Mouse (Mus musculus) kidney, postnatal 0 days (tissue): ENCODE measurements around the gene Map4k5. TPM values are rescaled to one million over a fixed set of nuclear protein-coding genes. Genes with fewer than 3 reads are reported as not detected.
A peak's percentile ranks its signal among the peaks of the same experiment; 100 is the strongest.

Experiments
- ATAC-seq: fragments of 200-750 bp; cut with Nextera tagmentation; replicated peaks from 2 replicates; pipeline ENCODE4 v1.8.0; 2017; ENCODE audit warnings: low read depth, moderate number of reproducible peaks, moderate TSS enrichment, moderate library complexity; ENCODE audit not compliant: low FRiP score
- DNase-seq: peaks from one replicate; pipeline ENCODE4 v3.0.0-alpha.2; 2016; ENCODE audit warnings: low spot score
- H3K27ac ChIP-seq: fragments of 300-500 bp; sonication (generic); 2 replicates; pipeline ENCODE4 v1.5.1; 2014; ENCODE audit warnings: mild to moderate bottlenecking
- H3K27me3 ChIP-seq: fragments of 300-500 bp; sonication (generic); 2 replicates; pipeline ENCODE4 v1.6.1; 2014; ENCODE audit warnings: low read length, mixed read lengths; ENCODE audit not compliant: insufficient read depth
- H3K36me3 ChIP-seq: fragments of 300-500 bp; sonication (generic); 2 replicates; pipeline ENCODE4 v1.6.1; 2014; ENCODE audit warnings: low read length, mixed read lengths; ENCODE audit not compliant: insufficient read depth
- H3K4me1 ChIP-seq: fragments of 300-500 bp; sonication (generic); replicated peaks from 2 replicates; pipeline ENCODE4 v1.6.1; 2014; ENCODE audit warnings: antibody characterized with exemption, low read length, mixed read lengths; ENCODE audit not compliant: insufficient read depth
- H3K4me2 ChIP-seq: fragments of 300-500 bp; sonication (generic); 2 replicates; pipeline ENCODE4 v1.6.1; 2014; ENCODE audit warnings: mild to moderate bottlenecking, low read length, moderate library complexity, mixed read lengths
- H3K4me3 ChIP-seq: fragments of 300-500 bp; sonication (generic); replicated peaks from 2 replicates; pipeline ENCODE4 v1.5.1; 2014; ENCODE audit warnings: low read depth, low read length
- H3K9ac ChIP-seq: fragments of 300-500 bp; sonication (generic); 2 replicates; pipeline ENCODE4 v1.6.1; 2014; ENCODE audit warnings: low read depth, low read length
- H3K9me3 ChIP-seq: fragments of 300-500 bp; sonication (generic); replicated peaks from 2 replicates; pipeline ENCODE4 v1.6.1; 2016; ENCODE audit warnings: low read length, inconsistent platforms, mixed read lengths
- CTCF ChIP-seq: IDR thresholded peaks from 2 replicates; pipeline ENCODE4 v1.5.1; 2016; ENCODE audit warnings: antibody characterized with exemption, low read depth, mild to moderate bottlenecking, moderate library complexity
- WGBS: fragments of 180-500 bp; shearing (Covaris S2); extraction: QIAGEN DNeasy Blood & Tissue Kit; methylation state at CpG from one replicate; pipeline ENCODE4 v1.1.7; 2014; 5-methylcytosine and 5-hydroxymethylcytosine counted together
- polyA plus RNA-seq: library from polyadenylated mRNA; unstranded; fragments of >200 nt; fragmentation: Nextera tagmentation; extraction: Ambion mirVana; gene quantifications from 2 replicates; pipeline ENCODE4 v1.2.1, GENCODE M21; 2015

Gene Map4k5
- polyA plus RNA-seq, 1 experiment from 2014 or later, result 29.1 TPM

GRCm38 (mm10) chr12:69907667-69908510, 14.9 kb upstream of the Map4k5 start:
- no peak for TF ChIP-seq CTCF
- Histone ChIP-seq H3K9ac (0 out of 2 replicates have a peak overlapping the region, but pooled peaks have one; percentile 15), H3K4me3 (peak overlapping the region; percentile 21), H3K4me2 (peak overlapping the region; percentile 51), H3K9me3 (no peaks in the 10 kb centered on the region), H3K27ac (no peak overlapping the region), H3K27me3 (no peaks in the 10 kb centered on the region), H3K36me3 (no peaks in the 10 kb centered on the region), H3K4me1 (0 out of 2 replicates have a peak, but pooled peaks cover 3% of the 10 kb centered on the region)
- ATAC-seq (0 out of 2 replicates have a peak, but pooled peaks have one; percentile 63), DNase-seq (peak; percentile 57)
- WGBS, result 7% methylated on average over 30 of the region's 30 CpGs

DNA sequence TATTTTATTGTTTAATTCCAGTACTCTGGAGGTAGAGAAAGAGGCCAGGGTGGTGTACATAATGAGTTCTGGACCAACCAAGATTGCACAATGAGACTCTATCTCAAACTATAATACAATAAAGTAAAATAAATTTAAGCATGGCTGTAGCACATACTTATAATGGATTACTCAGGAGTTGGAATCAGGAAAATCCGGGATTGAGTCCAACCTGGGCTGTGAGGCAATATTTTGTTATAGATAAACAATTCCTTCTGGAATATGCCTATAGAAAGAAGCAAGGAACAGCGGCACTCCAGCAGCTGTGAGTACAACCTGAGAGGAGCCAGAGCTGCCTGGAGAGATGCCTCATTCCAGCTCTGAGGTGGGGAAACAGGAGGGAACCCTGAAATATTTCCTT, 12.0 kb upstream of the Map4k5 start:
- H3K4me1 ChIP-seq, result 0 out of 2 replicates have a peak, but pooled peaks cover 3% of the 10 kb centered on the region
- no peak overlapping the region for H3K9ac ChIP-seq
- H3K36me3 ChIP-seq, result no peaks in the 10 kb centered on the region
- H3K27me3 ChIP-seq, result no peaks in the 10 kb centered on the region
- H3K27ac ChIP-seq, result no peak overlapping the region
- DNase-seq (no peak), ATAC-seq (no peak)
- no peak for TF ChIP-seq CTCF
- H3K9me3 ChIP-seq, result no peaks in the 10 kb centered on the region
- no peak overlapping the region for H3K4me3 ChIP-seq
- WGBS, result 65% methylated on average over 2 of the region's 2 CpGs
- H3K4me2 ChIP-seq, result no peak overlapping the region

- Histone ChIP-seq H3K27ac (no peak overlapping the region), H3K9me3 (no peaks in the 10 kb centered on the region), H3K36me3 (no peaks in the 10 kb centered on the region), H3K4me3 (no peak overlapping the region), H3K9ac (no peak overlapping the region), H3K4me1 (no peaks in the 10 kb centered on the region), H3K4me2 (no peak overlapping the region), H3K27me3 (no peaks in the 10 kb centered on the region)
- WGBS, result 76% methylated on average over 4 of the region's 4 CpGs
- TF ChIP-seq CTCF, result no peak
- DNase-seq (no peak), ATAC-seq (no peak)
These were observed 5.1 kb upstream of the Map4k5 start for GRCm38 (mm10) chr12:69898119-69898518.

DNA sequence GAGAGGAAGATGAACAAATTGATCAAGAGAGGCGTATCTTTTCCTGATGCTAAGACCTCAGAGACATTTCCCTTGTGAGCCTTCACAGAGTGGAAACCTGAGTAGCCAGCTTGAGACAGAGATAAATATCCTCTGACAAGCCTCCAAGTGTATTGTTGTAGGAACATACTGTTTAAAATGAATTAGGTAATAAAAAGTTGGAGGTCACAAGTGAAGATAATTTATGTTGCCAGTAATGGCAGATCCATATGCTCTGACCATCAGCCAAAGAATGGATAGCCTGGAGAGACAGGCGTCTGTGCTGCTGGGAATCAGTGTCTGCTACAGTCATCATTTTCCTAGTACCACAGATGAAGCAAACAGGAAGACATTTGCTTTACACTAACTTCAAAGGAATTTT, 2.0 kb upstream of the Map4k5 start:
- no peak for ATAC-seq
- no peak overlapping the region for H3K27ac ChIP-seq
- DNase-seq, result peak; percentile 18

DNA sequence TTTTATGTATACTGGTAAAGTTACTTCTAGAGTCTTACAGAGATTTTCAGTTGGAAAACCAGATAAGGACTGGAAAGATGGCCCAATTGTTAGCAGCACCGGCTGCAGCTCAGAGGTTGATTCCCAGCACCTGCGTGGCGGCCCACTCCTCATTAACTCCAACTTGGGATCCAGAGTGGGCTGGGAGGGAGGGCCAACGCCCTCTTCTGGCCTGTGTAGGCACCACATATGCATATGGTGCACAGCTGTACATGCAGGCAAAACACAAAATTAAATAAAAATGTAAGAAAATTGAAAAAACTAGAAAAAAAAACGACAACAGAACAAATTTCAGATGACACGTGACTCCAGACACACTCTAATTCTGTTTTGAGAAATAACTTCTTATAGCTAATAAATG, 927 bp upstream of the Map4k5 start:
- no peak for DNase-seq
- Histone ChIP-seq H3K9ac (no peak overlapping the region), H3K4me3 (no peak overlapping the region), H3K27ac (no peak overlapping the region), H3K4me1 (peaks cover 9% of the 10 kb centered on the region), H3K4me2 (no peak overlapping the region), H3K36me3 (no peaks in the 10 kb centered on the region), H3K9me3 (no peaks in the 10 kb centered on the region), H3K27me3 (no peaks in the 10 kb centered on the region)
- peak; percentile 34 for TF ChIP-seq CTCF
- ATAC-seq, result no peak
- 64% methylated on average over 6 of the region's 6 CpGs for WGBS

More for the DNA sequence above, 2.0 kb upstream of the Map4k5 start:
- H3K4me3 ChIP-seq, result no peak overlapping the region
- no peaks in the 10 kb centered on the region for H3K27me3 ChIP-seq
- no peak overlapping the region for H3K4me2 ChIP-seq
- H3K36me3 ChIP-seq, result no peaks in the 10 kb centered on the region
- no peaks in the 10 kb centered on the region for H3K9me3 ChIP-seq
- no peak overlapping the region for H3K9ac ChIP-seq
- WGBS, result 42% methylated on average over 2 of the region's 2 CpGs
- H3K4me1 ChIP-seq, result peaks cover 5% of the 10 kb centered on the region; the same call in 1 of the 2 replicates
- TF ChIP-seq CTCF, result no peak

DNA sequence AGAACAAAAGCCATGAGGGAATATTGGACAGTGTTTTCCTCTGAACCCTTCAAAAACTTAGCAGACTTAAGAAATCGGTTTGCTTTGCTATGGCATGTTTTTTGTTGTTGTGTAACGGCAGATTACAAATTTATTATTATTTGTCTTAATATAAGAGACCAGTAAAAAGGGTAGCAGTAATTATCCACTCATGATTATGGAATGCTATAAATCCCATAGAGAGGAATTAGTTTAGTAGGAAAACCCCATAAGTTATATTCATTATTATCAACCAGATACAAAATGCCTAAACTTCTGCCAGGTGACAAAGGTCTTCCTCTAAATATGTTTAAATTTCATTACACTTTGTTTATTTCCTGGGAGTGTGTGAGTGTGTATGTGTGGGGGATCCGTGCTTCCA, 1.3 kb downstream of the Map4k5 start:
- H3K4me1 ChIP-seq, result peaks cover 12% of the 10 kb centered on the region
- ATAC-seq, result no peak

More for the DNA sequence above, 1.3 kb downstream of the Map4k5 start:
- DNase-seq, result no peak
- Histone ChIP-seq H3K27ac (peak overlapping the region; percentile 92; the same call in 1 of the 2 replicates), H3K27me3 (no peaks in the 10 kb centered on the region), H3K4me2 (peak overlapping the region; percentile 54), H3K36me3 (no peaks in the 10 kb centered on the region), H3K9ac (peak overlapping the region; percentile 98), H3K4me3 (peak overlapping the region; percentile 80), H3K9me3 (no peaks in the 10 kb centered on the region)
- WGBS, result 35% methylated on average over 3 of the region's 3 CpGs
- TF ChIP-seq CTCF, result no peak
